Mouse (Mus musculus) frontal cortex, adult (tissue): ENCODE measurements at regions not wholly inside any gene's neighbourhood (a gene's known extent, or its start where the extent isn't known, plus 50 kb on each side); places are given as distances from the start of the nearest gene placed in this dataset.
A peak's percentile ranks its signal among the peaks of the same experiment; 100 is the strongest.

Experiments used
- ATAC-seq: cut with Nextera tagmentation; 2 replicates; pipeline ENCODE4 v1.9.2; 2017; ENCODE audit warnings: mild to moderate bottlenecking, moderate library complexity, mixed read lengths; ENCODE audit not compliant: low TSS enrichment

DNA sequence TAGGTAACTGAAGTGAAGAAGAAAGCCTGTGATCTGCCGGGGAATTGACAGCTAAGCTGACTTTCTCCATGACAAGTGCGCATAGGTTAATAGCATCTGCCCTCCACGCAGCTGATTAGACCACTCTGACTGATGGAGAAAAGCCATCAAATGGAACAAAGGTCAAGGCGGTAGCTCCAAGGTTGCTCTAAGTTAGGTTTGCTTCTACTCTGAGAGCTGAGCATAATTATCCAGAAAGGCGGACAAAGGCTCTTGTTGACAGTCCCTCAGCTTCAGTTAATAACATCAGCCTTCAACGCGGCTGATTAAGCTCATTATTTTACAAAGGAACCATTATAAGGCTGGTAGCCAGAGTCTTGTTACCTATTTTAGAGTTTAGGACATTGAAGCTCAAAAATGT, 54.0 kb upstream of the Enpep start:
- ATAC-seq, result no peak

DNA sequence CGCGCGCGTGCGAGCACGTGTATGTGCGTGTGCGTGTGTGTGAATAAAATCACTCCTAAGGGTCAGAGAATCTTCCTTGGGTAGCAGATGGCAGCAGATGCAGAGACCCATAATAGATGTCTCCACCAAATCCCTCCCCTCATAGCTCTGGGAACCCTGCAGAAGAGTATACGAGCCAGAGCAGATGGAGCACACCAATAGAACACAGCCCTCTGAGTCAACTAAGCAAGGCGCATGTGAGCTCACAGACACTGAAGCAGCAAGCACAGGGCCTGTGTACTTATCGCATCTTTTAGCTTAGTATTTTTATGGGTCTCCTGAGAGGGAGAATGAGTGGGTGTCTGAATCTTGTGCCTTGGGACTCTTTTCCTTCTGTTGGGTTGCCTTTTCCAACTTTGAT, 58.0 kb upstream of the Enpep start:
- peak; percentile 55; the same call in 1 of the 2 replicates for ATAC-seq

DNA sequence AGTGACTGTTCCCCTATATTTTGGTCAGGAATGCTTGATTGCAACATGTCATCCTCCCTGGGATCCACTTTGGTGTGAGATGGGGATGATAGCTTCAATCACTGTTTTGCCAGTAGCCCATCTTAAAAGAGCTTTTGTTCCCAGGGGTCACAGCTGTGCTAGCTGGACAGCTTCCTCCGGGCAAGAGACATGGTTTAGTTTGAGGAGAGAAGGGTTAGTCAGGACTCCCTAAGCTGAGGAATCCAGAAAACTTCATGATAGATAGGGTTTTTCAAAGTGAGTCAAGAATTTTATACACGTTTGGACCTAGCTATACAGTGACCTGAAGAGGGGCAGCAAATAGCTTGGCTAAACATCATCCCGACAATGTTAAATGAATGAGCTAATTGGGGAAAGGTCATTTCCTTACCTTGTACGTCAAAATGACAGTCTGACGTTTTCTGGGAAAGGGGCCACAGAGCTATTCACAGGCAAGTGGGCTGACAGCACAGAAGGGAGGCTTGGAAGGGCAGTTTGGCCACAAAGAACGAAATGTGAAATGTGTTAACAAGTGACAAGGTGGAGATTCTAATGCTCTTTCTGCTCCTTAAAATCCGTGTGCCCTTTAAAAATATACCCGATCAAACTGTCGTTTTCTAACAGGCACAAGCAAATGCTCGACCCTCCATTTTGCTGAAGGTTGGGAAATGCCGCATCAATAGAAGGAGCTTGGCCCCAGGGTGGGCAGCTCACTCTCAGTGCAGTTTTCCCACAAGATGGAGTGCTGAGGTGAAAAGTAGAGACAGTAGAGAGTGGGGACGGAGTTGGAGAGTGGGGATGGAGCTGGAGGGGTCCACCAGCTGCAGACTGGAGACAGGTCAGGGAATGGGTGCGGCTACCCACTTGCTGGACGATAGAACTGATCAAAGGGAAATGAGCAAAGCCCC, 59.6 kb upstream of the Enpep start:
- no peak for ATAC-seq

DNA sequence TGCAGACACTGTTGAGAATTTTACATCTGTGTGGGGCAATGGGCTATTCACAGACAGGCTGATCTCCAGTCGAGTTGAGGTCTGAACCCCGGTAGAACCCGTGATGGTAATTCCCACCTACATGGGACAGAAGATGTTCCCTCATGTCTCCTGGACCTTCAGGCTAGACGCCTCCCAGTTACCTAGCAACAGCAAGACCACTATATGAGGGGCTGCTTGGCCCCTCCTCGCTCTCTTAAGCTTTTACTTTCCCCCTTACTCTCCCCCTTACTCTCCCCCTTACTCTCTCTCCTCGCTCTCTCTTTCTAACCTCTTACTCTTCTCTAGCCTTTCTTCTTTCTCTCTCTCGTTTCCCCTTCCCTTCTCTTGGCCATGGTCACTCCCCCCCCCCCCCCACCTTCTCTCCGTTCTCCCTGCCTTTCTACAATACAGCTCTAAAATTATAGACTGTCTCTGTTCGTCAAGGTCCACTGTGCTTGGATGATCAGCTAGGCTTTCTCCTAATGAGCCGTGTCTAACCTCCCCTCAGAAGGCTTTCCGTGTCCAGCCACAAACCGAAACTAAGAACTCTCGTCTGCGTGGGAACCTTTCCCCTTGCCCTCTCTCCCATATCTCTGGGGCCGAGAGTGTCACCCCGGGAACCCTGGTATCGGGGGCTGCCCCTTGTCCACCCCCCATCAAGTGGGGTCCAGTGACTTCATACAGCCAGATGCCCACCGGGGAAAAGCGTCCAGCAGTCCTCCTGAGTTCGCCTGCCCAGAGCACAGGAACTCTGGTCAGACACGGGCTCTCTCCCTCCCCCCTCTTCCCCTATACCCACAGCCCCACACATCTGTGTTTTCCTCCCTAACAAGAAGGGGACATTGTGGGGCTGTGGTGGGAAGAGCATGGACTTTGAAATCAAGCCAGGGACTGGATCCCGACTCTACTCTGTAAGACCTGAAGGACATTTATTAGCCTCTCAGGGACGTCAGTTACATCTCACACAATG, 60.6 kb upstream of the Enpep start:
- ATAC-seq, result no peak

DNA sequence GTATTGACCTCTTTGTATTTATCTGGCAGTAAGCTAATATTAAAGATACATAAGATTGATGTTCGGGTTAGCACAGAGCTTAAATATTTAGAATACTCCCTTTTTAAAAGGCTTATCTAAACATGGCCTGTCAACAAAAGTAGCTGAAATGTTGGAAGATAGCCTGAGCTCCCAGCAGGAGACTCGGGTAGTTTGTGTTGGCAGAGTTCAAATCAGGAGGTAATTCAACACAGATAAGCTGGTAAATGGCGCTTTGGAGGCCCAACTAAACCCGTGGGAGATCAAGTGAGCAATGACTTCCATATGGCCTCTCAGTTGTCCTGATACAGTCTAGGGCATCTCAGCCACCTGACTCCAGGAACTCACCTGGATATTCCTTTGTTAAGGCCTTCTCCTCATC, 65.0 kb upstream of the Enpep start:
- ATAC-seq, result no peak

DNA sequence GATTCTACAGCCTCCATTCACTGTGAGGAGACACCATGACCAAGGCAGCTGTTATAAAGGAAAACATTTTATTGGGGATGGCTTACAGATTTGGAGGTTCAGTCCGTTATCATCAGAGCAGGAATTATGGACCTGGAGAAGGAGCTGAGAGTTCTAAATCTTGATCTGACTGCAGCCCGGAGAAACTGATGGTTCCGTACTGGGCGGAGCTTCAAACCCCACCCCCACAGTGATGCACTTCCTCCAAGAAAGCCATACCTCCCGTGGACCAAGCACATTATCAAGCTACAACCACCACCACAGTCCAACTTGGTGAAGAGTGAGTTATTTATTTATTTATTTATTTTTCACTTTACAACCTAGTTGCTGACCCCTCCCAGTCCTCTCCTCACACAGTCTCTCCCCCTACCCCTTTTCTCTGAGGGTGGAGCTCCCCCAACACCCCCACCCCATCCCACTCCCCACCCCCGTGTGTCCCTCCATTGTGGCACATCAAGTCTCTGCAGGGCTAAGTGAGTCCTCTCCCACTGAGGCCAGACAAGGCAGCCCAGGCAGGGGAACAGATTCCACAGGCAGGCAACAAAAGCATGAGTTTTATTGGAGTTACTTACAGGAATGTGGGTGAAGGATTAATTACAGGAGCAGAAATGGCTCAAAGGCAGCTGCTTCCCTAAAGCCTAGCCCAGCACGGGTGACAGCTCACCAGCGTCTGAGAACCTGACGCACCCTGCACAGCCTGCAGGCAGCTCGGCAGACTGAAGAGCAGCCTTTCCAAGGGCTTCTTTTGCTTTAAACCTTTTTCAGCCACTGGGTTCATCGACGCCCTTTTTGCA, 67.8 kb upstream of the Enpep start:
- ATAC-seq, result no peak

DNA sequence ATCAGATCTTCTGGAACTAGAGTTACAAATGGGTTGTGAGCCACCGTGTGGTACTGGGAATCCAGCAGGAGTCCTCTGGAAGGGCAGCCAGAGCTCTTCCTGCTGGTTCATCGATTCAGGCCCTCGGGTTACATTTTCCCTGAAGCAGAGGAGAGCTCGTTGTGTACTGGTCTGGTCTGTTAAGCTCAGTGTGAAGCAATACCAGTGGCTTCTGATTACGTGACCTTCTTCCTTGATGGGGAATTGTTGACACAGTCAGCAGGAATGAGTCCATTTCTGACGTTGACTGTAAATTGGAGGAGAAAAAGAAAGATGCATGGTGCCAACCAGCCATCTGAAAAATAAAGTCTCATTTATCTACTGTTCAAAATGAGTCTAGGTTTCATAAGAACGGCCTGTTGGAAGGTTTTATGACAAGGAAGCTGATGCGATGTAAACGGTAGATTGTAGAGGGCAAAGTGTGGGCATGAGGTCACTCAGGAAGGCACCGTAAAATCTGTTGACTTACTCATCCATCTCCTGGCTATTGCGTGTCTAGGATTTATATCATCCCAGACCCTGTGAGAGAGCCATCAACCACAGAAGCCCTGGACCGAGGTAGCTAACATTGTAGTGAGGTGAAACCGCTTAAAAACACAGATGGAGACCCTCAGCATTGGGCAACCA, 79.0 kb upstream of the Enpep start:
- no peak for ATAC-seq

DNA sequence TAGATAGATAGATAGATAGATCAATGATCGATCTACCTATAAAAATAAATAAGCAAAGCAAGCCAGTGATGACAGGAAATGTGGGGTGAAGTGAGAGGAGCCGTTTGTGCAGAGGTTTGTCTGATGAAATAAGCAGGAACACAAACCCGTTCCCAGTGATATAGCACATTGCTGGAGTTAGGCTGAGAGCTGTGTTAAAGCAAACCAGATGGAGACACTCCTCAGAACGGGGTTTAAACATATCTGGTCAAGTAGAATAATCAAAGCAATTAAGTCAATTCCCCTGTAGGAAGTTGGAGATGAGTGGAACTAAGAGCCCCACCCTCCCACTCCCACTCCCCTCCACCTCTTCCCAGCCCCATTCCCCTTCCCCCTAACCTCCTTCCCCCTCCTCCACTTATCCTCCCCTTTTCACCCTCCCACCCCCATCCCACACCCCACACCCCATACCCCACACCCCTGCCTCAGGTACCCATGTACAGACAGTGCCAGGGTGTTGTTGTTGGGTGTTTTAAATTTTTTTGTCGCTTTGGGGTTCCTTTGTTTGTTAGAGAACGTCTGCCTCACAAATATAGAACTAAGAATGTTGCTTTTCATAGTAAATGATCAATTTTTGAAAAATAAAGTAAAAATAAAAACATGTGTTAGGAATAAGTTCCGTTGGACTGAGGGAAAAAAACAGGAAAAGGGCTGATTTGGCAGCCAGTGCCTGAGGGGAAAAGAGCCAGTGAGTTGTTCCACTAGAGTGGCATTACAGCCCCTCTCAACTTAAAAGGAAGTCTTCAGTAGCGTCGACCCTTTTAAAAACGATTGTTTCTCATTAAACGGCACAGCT, 79.8 kb upstream of the Enpep start:
- ATAC-seq, result no peak

DNA sequence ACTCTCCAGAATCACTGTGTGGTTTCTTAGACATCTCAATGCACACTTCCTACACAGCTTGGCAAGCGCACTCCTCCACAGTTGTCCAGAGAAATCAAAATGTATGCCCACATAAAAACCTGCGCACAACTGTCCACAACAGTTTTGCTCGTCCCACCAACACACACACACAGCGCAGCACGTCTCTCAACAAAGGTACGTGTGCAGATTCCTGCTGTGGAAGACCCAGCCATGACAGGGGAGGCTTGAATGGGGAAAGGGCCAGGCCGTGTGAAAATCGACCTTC, 80.4 kb upstream of the Enpep start:
- ATAC-seq, result peak; percentile 80

DNA sequence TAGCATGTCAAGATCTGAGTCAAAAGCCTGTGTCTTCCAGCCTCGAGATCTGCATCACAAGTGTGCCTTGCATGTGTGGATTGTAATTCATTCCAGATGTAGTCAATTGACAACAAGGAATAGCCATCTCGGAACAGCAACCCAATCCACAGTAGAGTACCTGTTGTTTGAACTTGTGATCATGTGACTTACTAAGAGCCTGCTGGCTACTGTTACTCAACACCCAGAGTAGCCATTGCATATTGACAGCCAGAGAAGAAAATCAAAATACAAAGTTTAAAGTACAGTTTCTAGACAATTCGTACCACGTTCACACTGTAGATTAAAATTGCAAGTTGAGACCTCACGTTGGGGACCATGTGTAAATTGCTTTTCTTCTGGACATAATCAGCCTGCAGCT, 83.1 kb upstream of the Enpep start:
- no peak for ATAC-seq

DNA sequence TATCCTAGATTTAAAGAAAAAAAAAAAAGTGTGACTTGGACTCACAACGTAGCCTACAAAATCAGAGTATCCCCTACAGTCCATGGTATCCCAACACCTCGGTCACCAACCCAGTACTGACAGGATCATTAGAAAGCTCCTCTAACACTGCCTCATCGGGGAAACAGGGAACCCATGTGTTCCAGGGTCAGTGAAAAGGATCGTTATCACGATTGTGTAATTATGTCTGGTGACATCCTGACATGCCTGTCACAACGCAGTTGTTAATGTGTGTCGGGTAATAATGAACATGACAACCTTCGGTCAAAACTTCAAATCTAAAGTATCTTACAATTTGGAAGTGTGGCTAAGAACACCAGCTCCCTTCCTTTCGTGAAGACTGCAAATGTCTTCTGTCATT, 83.8 kb upstream of the Enpep start:
- no peak for ATAC-seq

DNA sequence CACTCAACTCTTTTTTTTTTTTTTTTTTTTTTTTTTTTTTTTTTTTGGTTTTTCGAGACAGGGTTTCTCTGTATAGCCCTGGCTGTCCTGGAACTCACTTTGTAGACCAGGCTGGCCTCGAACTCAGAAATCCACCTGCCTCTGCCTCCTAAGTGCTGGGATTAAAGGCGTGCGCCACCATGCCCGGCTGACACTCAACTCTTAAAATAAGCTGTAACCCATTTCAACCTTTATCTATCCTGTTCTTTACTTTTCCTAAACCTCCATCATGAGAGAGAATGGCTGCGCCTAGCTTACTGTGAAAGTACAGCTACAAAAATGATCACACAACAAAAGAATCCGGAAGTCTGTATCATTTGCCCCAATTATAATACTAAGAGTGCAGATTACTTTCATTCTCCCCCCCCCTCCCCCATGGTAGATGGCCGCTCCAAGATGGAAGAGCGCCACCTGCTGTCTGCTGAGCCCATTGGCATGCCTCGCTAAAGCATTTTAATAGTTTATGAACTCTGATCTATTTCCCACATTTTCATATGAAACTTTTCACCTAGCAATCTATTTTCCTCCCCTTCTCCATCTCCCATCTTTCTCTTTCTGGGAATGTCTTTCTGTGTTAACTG, 89.2 kb upstream of the Enpep start:
- ATAC-seq, result peak; percentile 76; the same call in 1 of the 2 replicates

DNA sequence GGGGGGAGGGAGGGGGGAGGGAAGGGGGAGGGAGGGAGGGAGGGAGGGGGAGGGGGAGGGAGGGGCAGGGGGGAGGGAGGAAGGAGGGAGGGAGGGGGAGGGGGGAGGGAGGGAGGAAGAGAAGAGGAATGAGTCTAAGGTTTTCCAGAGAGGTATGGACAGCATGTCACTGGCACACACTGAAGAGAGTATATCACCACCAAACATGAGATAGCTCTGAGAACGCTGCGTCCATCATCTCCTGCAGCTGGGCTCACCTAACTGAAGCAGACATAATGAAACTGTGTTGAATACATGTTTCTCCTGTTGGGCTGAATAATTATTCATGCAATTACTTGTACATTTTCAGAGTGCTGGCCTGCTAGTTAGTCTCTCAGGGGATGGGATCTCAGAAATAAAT, 96.2 kb upstream of the Enpep start:
- ATAC-seq, result no peak

DNA sequence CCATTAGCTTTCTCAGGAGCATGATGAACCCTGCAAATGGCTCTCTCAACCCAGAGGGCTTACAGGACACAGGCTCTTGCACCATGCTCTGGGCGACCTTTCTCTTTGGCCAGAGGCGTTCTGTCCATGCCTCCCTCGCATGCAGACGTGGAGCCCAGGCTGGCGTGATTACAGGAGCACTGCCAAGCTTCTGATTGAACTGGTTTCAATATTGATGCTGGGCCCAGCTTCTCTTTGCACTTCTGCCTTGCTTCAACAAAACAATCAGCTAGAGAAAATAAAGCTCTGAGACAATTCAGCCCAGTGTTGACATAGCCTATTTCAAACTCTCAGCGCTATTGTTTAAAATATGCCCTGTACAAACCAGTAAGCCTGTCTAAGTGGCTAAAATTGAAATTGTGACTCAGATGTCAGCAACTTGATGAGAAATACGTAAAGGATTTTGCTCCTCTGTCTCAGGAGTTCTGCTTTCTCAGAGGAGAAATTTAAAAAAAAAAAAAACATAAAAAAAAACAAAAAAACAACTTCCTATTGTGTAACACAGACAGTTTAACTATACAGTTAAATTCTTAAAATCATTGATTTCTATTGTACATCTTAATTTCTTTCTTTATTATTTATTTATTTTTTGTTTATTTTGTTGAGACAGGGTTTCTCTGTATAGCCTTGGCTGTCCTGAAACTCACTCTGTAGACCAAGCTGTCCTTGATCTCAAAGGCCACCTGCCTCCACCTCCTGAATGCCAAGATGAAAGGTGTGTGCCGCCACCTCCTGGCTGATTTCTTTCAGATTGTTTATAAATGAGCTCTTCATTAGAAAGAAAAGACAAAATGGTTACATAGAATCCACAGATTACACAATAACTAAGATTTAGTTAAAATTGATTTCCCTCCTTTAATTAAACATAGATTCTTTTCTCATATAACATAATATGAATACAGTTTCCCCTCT, 96.9 kb upstream of the Enpep start:
- no peak for ATAC-seq

DNA sequence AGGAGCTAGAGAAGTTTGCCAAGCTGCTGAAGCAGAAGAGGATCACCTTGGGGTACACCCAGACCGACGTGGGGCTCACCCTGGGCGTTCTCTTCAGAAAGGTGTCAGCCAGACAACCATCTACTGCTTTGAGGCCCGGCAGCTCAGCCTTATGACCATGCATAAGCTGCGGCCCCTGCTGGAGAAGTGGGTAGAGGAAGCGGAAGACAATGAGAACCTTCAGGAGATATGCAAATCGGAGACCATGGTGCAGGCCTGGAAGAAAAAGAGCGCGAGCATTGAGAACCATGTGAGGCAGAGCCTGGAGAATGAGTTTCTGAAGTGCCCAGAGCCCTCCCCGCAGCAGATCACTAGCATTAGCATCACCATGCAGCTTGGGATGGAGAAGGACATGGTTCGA, 98.1 kb upstream of the Elovl6 start:
- ATAC-seq, result no peak

DNA sequence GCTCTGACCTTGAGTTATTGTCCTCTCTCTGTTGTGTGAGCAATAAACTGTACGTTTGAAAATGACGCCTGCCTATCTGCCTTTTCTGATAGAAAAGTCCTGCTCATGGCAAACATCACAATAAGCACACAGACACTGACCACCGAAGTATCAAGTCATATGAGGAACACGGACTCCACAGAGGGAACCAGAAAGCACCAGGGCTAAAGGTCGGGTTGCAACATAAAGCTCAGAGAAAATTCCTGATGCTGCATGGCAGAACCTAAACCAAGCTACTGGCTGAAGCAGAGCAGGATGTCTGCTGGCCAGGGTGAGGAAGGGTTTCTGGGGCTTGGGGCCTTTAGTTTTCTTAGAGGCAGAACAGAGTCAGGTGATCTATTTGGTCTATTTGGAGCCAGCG, 94.5 kb upstream of the Elovl6 start:
- ATAC-seq, result no peak

DNA sequence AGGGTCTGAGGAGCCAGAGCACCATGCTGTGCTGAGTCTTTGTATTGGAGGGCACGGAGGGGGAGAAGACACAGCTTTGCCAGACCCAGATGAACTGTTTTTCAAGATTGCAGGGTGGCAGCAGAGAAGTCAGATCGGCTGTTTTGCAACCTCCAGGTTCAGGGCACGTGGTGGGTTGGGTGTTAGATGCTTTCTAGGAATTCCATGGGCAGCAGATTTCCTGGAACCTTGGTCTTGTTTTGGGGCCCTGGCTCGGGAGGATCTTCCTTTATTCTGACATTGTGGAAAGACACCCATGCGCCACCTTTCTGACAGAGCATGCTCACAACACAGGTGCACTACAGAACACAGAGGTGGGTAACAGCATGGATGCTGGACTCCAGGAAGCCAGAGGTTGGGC, 89.4 kb upstream of the Elovl6 start:
- no peak for ATAC-seq

DNA sequence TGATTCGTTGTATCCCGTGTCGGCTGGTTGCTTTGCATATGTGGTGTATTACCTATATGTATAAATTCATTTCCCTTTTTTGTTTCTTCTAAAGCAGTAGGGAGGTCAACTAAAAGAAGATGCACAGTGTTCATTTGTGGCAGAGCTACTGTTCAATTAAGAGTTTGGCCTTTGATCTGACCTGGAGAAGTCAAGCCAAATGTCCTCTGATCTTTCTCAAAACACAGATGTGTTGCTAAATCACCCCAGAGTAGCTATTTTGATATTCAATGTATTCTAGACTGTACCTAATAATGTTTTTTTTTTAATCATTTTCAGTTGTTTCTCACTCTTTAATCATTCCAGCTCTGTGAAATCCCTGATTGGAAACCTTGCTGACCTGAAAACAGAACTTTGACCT, 87.9 kb upstream of the Elovl6 start:
- ATAC-seq, result no peak

DNA sequence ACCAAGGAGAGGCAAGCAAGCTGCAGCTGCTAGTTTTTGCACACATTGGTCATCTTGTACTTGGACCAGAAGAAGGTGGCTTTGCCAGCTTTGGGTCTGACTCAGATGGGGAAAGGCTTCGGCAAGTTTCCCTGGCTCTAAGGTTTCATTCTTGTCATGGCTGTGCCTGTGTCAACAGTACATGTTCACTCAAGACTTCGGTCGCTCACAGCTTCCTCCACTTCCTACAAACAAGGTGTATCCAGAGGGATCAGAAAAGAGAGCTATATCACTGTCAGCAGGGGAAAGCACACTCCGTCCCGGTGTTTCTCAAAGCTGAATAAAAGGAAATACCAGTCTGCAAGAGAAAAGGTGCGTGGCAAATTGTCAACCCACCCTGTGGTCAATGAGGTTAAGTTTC, 86.2 kb upstream of the Elovl6 start:
- no peak for ATAC-seq
